Mouse (Mus musculus) T-cell, adult 2 months (primary cell): ENCODE results near the gene Lfng.

Source experiments
- DNase-seq: peaks from one replicate; pipeline ENCODE4 v3.0.0; 2022; ENCODE audit warnings: low spot score

Lfng gene

GRCm38 (mm10) chr5:140641254-140641928 lies 34.3 kb downstream of the Lfng start:
- no peak for DNase-seq

GRCm38 (mm10) chr5:140642076-140642475 lies 35.0 kb downstream of the Lfng start:
- DNase-seq, result no peak

- no peak for DNase-seq
Observed at GRCm38 (mm10) chr5:140644263-140644662, 37.1 kb downstream of the Lfng start.

- no peak for DNase-seq
Observed at GRCm38 (mm10) chr5:140644702-140645201, 37.6 kb downstream of the Lfng start.

- no peak for DNase-seq
Observed at GRCm38 (mm10) chr5:140645454-140645853, 38.3 kb downstream of the Lfng start.

GRCm38 (mm10) chr5:140646171-140646570 lies 39.1 kb downstream of the Lfng start:
- DNase-seq, result no peak

- DNase-seq, result no peak
Observed at GRCm38 (mm10) chr5:140647031-140647760, 40.1 kb downstream of the Lfng start.

- peak; percentile 39 for DNase-seq
Observed at GRCm38 (mm10) chr5:140647821-140648518, 40.9 kb downstream of the Lfng start.

GRCm38 (mm10) chr5:140648519-140649100 lies 41.5 kb downstream of the Lfng start, which contains the start of gene Ttyh3:
Gene Ttyh3, minus strand, starts transcription at chr5:140649031.
- no peak for DNase-seq

- peak; percentile 94 for DNase-seq
Observed at GRCm38 (mm10) chr5:140649101-140649667, 42.1 kb downstream of the Lfng start.

GRCm38 (mm10) chr5:140649881-140650414 lies 42.8 kb downstream of the Lfng start:
- DNase-seq, result no peak

GRCm38 (mm10) chr5:140651231-140651630 lies 44.1 kb downstream of the Lfng start:
- no peak for DNase-seq

- DNase-seq, result no peak
Observed at GRCm38 (mm10) chr5:140652587-140652986, 45.5 kb downstream of the Lfng start.

GRCm38 (mm10) chr5:140654096-140654845 lies 47.2 kb downstream of the Lfng start:
- DNase-seq, result no peak

- DNase-seq, result peak; percentile 14
Observed at GRCm38 (mm10) chr5:140659607-140660272, 52.6 kb downstream of the Lfng start.

- DNase-seq, result no peak
Observed at GRCm38 (mm10) chr5:140660398-140660797, 53.3 kb downstream of the Lfng start.

- no peak for DNase-seq
Observed at GRCm38 (mm10) chr5:140661427-140661826, 54.3 kb downstream of the Lfng start.

GRCm38 (mm10) chr5:140661875-140662643 lies 54.9 kb downstream of the Lfng start:
- no peak for DNase-seq

GRCm38 (mm10) chr5:140662741-140663592 lies 55.8 kb downstream of the Lfng start:
- no peak for DNase-seq
